ENCODE assay signal across 8 mouse cellular contexts in the genomic region with DNA sequence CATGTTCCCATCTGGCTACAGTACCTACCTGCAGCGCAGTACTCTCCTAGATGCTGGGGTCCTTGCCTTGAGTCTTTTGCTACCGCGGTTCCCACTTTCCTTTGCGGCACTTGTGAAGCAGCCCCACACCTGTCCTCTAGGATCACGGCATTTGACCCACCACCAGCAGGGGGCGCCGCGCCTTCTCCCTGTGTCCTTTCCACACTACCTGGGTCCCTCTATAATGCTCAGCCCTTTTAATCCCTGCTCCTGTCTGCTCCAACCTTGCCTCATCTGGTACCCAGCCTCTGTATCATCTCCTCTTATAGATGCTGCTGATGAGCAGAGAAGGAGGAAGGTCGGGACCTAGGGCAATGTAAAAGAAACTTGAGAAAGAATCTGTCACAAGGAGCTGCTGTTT. TPM values are rescaled to one million over a fixed set of nuclear protein-coding genes. Genes with fewer than 3 reads are reported as not detected.
DNase-seq lines count a peak whose midpoint lies in the region; ATAC-seq and TF ChIP-seq lines count a peak whose summit lies in the region.
"Had no signal": no experiment of that assay in that cellular context is flagged by ENCODE, and none has a peak within 500 bp of the region (broad histone marks: within the 10 kb centered on the region; RNA-seq: fewer than 3 reads in every experiment).

No protein-coding gene starts in this region.

- no peak overlapping the region for H3K9ac ChIP-seq in neural tube, embryonic 15.5 days (replicated peaks)
- H3K9ac ChIP-seq: neural tube, embryonic 12.5 days had no signal

- peak; percentile 58 for DNase-seq in neural tube, embryonic 10.5 days (ENCODE audit: extremely low spot score, low spot score)
- DNase-seq in frontal cortex, postnatal 36 days (ENCODE audit: low spot score in 2 of 2) = peak; percentile 33 to 44
- peak; percentile 66 to 91 for DNase-seq in kidney, postnatal 36 days
- peak; percentile 73 for DNase-seq in lung, postnatal 14 days
- peak; percentile 83 for DNase-seq in testis, postnatal 10 days (ENCODE audit: low spot score)

- H3K36me3 ChIP-seq in neural tube, embryonic 15.5 days = no peaks in the 10 kb centered on the region
- H3K36me3 ChIP-seq: neural tube, embryonic 12.5 days had no signal

- WGBS in neural tube, embryonic 15.5 days = 23% methylated on average over 9 of the region's 9 CpGs
- WGBS in bone marrow, adult 2 months = 15% methylated on average over 9 of the region's 9 CpGs

- no peak overlapping the region for H3K4me3 ChIP-seq in neural tube, embryonic 15.5 days (replicated peaks)
- H3K4me3 ChIP-seq in bone marrow, adult 2 months (replicated peaks; ENCODE audit: control insufficient read depth, low read depth, low read length) = no peak overlapping the region
- H3K4me3 ChIP-seq: neural tube, embryonic 12.5 days had no signal

- H3K27ac ChIP-seq in neural tube, embryonic 15.5 days (replicated peaks) = no peak overlapping the region
- no peak overlapping the region for H3K27ac ChIP-seq in bone marrow, adult 2 months (ENCODE audit: control insufficient read depth, insufficient read depth, low read depth, low read length, poor library complexity)
- H3K27ac ChIP-seq: neural tube, embryonic 12.5 days had no signal

- H3K27me3 ChIP-seq in neural tube, embryonic 15.5 days (replicated peaks) = no peaks in the 10 kb centered on the region
- H3K27me3 ChIP-seq: neural tube, embryonic 12.5 days had no signal

- peak; percentile 50; the same call in 1 of the 2 replicates for TF ChIP-seq CTCF in bone marrow, adult 2 months (IDR thresholded peaks at IDR 0.05; ENCODE audit: control insufficient read depth, insufficient read depth, low read length)

- H3K4me1 ChIP-seq in neural tube, embryonic 15.5 days = 0 out of 2 replicates have a peak, but pooled peaks cover 4% of the 10 kb centered on the region
- no peaks in the 10 kb centered on the region for H3K4me1 ChIP-seq in bone marrow, adult 2 months (ENCODE audit: control insufficient read depth, insufficient read depth, low read length)
- H3K4me1 ChIP-seq: neural tube, embryonic 12.5 days had no signal

- H3K9me3 ChIP-seq in neural tube, embryonic 15.5 days (replicated peaks) = no peaks in the 10 kb centered on the region
- H3K9me3 ChIP-seq: neural tube, embryonic 12.5 days had no signal

- no peak for TF ChIP-seq POLR2A in bone marrow, adult 2 months (IDR thresholded peaks at IDR 0.05; ENCODE audit: borderline replicate concordance, control insufficient read depth, low read depth, low read length)

- no peak for ATAC-seq in neural tube, embryonic 15.5 days (ENCODE audit: low FRiP score)

- no peak overlapping the region for H3K4me2 ChIP-seq in neural tube, embryonic 15.5 days
- H3K4me2 ChIP-seq: neural tube, embryonic 12.5 days had no signal

RNA-seq across cellular contexts. Expression of a gene that starts 53.9 kb away (rescaled TPM):
- polyA plus RNA-seq in neural tube, embryonic 15.5 days (2015; fragmentation: Nextera tagmentation; extraction: Ambion mirVana) = 11.9 and 14.5 TPM in 2 replicates
- 10.3 TPM in 2 replicates for polyA plus RNA-seq in bone marrow, adult 2 months (2011; ENCODE audit: insufficient read depth, insufficient read length, low replicate concordance, missing spikeins)
